Comparison of ENCODE assay signal across 8 mouse cellular contexts in the genomic region with DNA sequence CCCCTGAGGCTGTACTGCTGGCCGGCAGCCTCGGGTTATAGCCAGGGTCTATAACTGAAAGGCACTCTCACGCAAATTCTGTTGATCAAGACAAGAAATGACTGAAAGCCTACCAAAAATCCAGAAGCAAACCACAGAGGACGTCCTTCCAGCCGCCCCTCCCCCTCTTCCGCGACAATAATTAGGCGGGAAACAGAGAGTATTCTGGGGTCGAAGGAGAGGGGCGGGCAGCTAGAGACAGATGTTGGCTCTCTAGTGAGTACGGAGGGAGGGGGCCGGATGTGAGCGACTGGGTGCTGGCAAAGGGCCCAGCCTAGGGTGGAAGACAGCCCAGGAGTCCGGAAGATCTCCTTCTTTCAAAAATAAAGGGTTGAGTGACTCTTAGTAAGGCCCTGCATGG. TPM values are rescaled to one million over a fixed set of nuclear protein-coding genes. Genes with fewer than 3 reads are reported as not detected.
A peak's percentile ranks its signal among the peaks of the same experiment; 100 is the strongest.
DNase-seq lines count a peak whose midpoint lies in the region; ATAC-seq lines count a peak whose summit lies in the region.

Fam173a (minus strand) TSS at position 287 of the 400 bp plus-strand sequence.

- H3K36me3 ChIP-seq in embryonic facial prominence, embryonic 14.5 days (ENCODE audit: control insufficient read depth, insufficient read depth, low read length), result peaks cover 15% of the 10 kb centered on the region; the same call in 1 of the 2 replicates
- H3K36me3 ChIP-seq in heart, embryonic 10.5 days, result peaks cover 41% of the 10 kb centered on the region
- peaks cover 7% of the 10 kb centered on the region; the same call in 1 of the 2 replicates for H3K36me3 ChIP-seq in midbrain, embryonic 16.5 days (ENCODE audit: control insufficient read depth, insufficient read depth, low read length)

- under 1% methylated on average over 13 of the region's 14 CpGs for WGBS in embryonic facial prominence, embryonic 14.5 days
- 4% methylated on average over 14 of the region's 14 CpGs for WGBS in heart, embryonic 10.5 days
- 0% methylated on average over 13 of the region's 14 CpGs for WGBS in midbrain, embryonic 16.5 days

- peak within 1 kb of the TSS; percentile 78 for H3K9ac ChIP-seq in embryonic facial prominence, embryonic 14.5 days (ENCODE audit: low read depth, low read length)
- peak within 1 kb of the TSS; percentile 84 for H3K9ac ChIP-seq in midbrain, embryonic 16.5 days (ENCODE audit: low read depth, low read length)

- DNase-seq in 3134 (ENCODE audit: extremely low read depth, insufficient read length, low spot score) (peak; percentile 72), adipocyte (ENCODE audit: low spot score) (peak; percentile 80), liver (peak; percentile 76)
- peak; percentile 92 for DNase-seq in embryonic facial prominence, embryonic 14.5 days (ENCODE audit: low spot score)
- DNase-seq in heart, embryonic 10.5 days (ENCODE audit: low spot score), result peak; percentile 88
- DNase-seq in kidney, adult 9 months, result peak; percentile 82
- peak; percentile 51 to 64 for DNase-seq in spleen, postnatal 14 days (ENCODE audit: low spot score in 2 of 2)

- H3K27ac ChIP-seq in embryonic facial prominence, embryonic 14.5 days (replicated peaks; ENCODE audit: low read depth, low read length), result peak within 1 kb of the TSS; percentile 93
- H3K27ac ChIP-seq in heart, embryonic 10.5 days, result peak within 1 kb of the TSS; percentile 94
- H3K27ac ChIP-seq in midbrain, embryonic 16.5 days (ENCODE audit: low read length), result peak within 1 kb of the TSS; percentile 92

- H3K4me2 ChIP-seq in embryonic facial prominence, embryonic 14.5 days (ENCODE audit: low read depth, low read length), result peak within 1 kb of the TSS; percentile 93
- H3K4me2 ChIP-seq in midbrain, embryonic 16.5 days (ENCODE audit: low read length), result peak within 1 kb of the TSS; percentile 79

- peak; percentile 66; the same call in 1 of the 2 replicates for ATAC-seq in embryonic facial prominence, embryonic 14.5 days (ENCODE audit: low read depth)
- peak; percentile 47 for ATAC-seq in midbrain, embryonic 16.5 days

- peak within 1 kb of the TSS; percentile 81 for H3K4me3 ChIP-seq in embryonic facial prominence, embryonic 14.5 days (ENCODE audit: low read depth, low read length)
- peak within 1 kb of the TSS; percentile 79 for H3K4me3 ChIP-seq in heart, embryonic 10.5 days
- H3K4me3 ChIP-seq in midbrain, embryonic 16.5 days (ENCODE audit: low read depth, low read length), result peak within 1 kb of the TSS; percentile 82

- H3K4me1 ChIP-seq in embryonic facial prominence, embryonic 14.5 days (ENCODE audit: control insufficient read depth, insufficient read depth, low read length), result peaks cover 25% of the 10 kb centered on the region
- H3K4me1 ChIP-seq in heart, embryonic 10.5 days, result peaks cover 61% of the 10 kb centered on the region
- H3K4me1 ChIP-seq in midbrain, embryonic 16.5 days (ENCODE audit: control insufficient read depth, insufficient read depth, low read length), result peaks cover 38% of the 10 kb centered on the region

- no peaks in the 10 kb centered on the region for H3K9me3 ChIP-seq in embryonic facial prominence, embryonic 14.5 days (ENCODE audit: control insufficient read depth, low read length)
- H3K9me3 ChIP-seq in heart, embryonic 10.5 days, result no peaks in the 10 kb centered on the region
- H3K9me3 ChIP-seq in midbrain, embryonic 16.5 days (replicated peaks; ENCODE audit: control insufficient read depth, low read length, poor library complexity, severe bottlenecking), result no peaks in the 10 kb centered on the region

- H3K27me3 ChIP-seq in embryonic facial prominence, embryonic 14.5 days (replicated peaks; ENCODE audit: control insufficient read depth, insufficient read depth, low read length), result no peaks in the 10 kb centered on the region
- H3K27me3 ChIP-seq in heart, embryonic 10.5 days (ENCODE audit: insufficient read depth, poor library complexity, severe bottlenecking), result no peaks in the 10 kb centered on the region
- peaks cover 6% of the 10 kb centered on the region for H3K27me3 ChIP-seq in midbrain, embryonic 16.5 days (ENCODE audit: control insufficient read depth, insufficient read depth, low read depth, low read length)

RNA-seq across cellular contexts. Expression of gene Fam173a, which starts in this region (rescaled TPM):
- 66.1 and 75.2 TPM in 2 replicates for polyA plus RNA-seq in embryonic facial prominence, embryonic 14.5 days (2014; fragmentation: Nextera tagmentation; extraction: Ambion mirVana)
- 74.5 and 74.9 TPM in 2 replicates for polyA plus RNA-seq in heart, embryonic 10.5 days (2016; fragmentation: Nextera tagmentation; extraction: Ambion mirVana)
- polyA plus RNA-seq in midbrain, embryonic 16.5 days (2015; fragmentation: Nextera tagmentation; extraction: Ambion mirVana), result 91.8 and 96.9 TPM in 2 replicates

Comparison
In these comparisons a context has a peak if more than half of its experiments do, and no peak if none do; other contexts are left out.
1. Peak in every context shown above with its lines: DNase-seq, ATAC-seq, H3K4me3 ChIP-seq and H3K27ac ChIP-seq.